Mouse (Mus musculus): ENCODE results near the gene Dennd1a.

DNA sequence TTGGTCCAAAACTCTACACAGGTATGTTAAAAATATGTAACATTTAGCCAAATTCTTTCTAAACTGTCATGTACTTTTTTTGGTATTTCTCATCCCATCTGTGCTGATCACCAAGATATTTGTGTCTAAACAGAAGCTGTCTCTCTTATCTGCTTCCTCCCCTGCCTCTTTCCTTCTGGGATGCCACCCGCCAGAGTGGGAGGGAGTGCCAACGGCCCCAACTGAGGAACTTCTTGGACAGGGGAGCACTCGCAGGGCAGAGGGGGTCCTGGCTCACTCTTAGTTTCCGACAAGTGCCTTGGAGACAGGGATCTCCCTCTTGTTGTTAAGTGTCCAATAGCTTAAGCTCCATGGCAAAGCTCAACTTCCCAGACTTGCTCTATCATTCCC, 263.5 kb downstream of the Dennd1a start:
- no peak for TF ChIP-seq CTCF (IDR thresholded peaks at IDR 0.05; ENCODE audit: control insufficient read depth, insufficient read depth, insufficient read length)
- no peak for TF ChIP-seq MAX (IDR thresholded peaks at IDR 0.05)
- TF ChIP-seq CEBPB (IDR thresholded peaks at IDR 0.05; ENCODE audit: low read depth) = no peak
- TF ChIP-seq MYOD1 (IDR thresholded peaks at IDR 0.05; ENCODE audit: control insufficient read depth, insufficient read length, low read depth) = no peak
- TF ChIP-seq USF1 (IDR thresholded peaks at IDR 0.05; ENCODE audit: low read depth) = no peak
- TF ChIP-seq FOSL1 (IDR thresholded peaks at IDR 0.05; ENCODE audit: insufficient read depth, low read length, poor library complexity, severe bottlenecking) = no peak
- no peak for TF ChIP-seq MYOG (IDR thresholded peaks at IDR 0.05; ENCODE audit: control insufficient read depth, extremely low read depth, insufficient read length)

Data from C2C12 (cell line).